Comparison of ENCODE assay signal across 8 mouse cellular contexts in genomic region chr11:121702111-121702894, GRCm38 (mm10). TPM values are rescaled to one million over a fixed set of nuclear protein-coding genes. Genes with fewer than 3 reads are reported as not detected.
DNase-seq lines count a peak whose midpoint lies in the region; ATAC-seq lines count a peak whose summit lies in the region.

No protein-coding gene starts in this region.

- H3K9ac ChIP-seq in heart, embryonic 14.5 days (ENCODE audit: low read length), result peak overlapping the region; percentile 76
- H3K9ac ChIP-seq in liver, embryonic 13.5 days, result peak overlapping the region; percentile 61
- peak overlapping the region; percentile 69 for H3K9ac ChIP-seq in stomach, embryonic 14.5 days (replicated peaks; ENCODE audit: low read depth, low read length)

- H3K27ac ChIP-seq in forebrain, embryonic 10.5 days, result peak overlapping the region; percentile 65
- peak overlapping the region; percentile 6 to 61; a peak in 3 of 4 replicates for H3K27ac ChIP-seq in heart, embryonic 14.5 days (replicated peaks in 1 of 2; ENCODE audit: control insufficient read depth in 1 of 2, insufficient read depth in 1 of 2, low read depth in 2 of 2, low read length in 2 of 2)
- H3K27ac ChIP-seq in liver, embryonic 13.5 days, result no peak overlapping the region
- peak overlapping the region; percentile 72; the same call in 1 of the 2 replicates for H3K27ac ChIP-seq in stomach, embryonic 14.5 days (ENCODE audit: low read length)

- peak; percentile 34 for ATAC-seq in CD4-positive, CD25-positive, alpha-beta regulatory T cell, adult 4 months
- peak; percentile 94 for ATAC-seq in heart, embryonic 14.5 days (ENCODE audit: insufficient number of reproducible peaks, insufficient read depth, low FRiP score, low read depth)
- ATAC-seq in liver, embryonic 13.5 days (ENCODE audit: low read depth), result peak; percentile 85
- ATAC-seq in stomach, embryonic 14.5 days (ENCODE audit: insufficient number of reproducible peaks, insufficient read depth, low FRiP score, low read depth), result peak; percentile 90

- peaks cover 63% of the 10 kb centered on the region for H3K27me3 ChIP-seq in forebrain, embryonic 10.5 days (ENCODE audit: poor library complexity, severe bottlenecking)
- H3K27me3 ChIP-seq in heart, embryonic 14.5 days (ENCODE audit: control insufficient read depth, insufficient read depth, low read length), result peaks cover 6% of the 10 kb centered on the region; the same call in 1 of the 2 replicates
- H3K27me3 ChIP-seq in liver, embryonic 13.5 days, result peaks cover 69% of the 10 kb centered on the region
- no peaks in the 10 kb centered on the region for H3K27me3 ChIP-seq in stomach, embryonic 14.5 days (ENCODE audit: control insufficient read depth, insufficient read depth, low read length)

- H3K36me3 ChIP-seq in forebrain, embryonic 10.5 days (replicated peaks), result no peaks in the 10 kb centered on the region
- H3K36me3 ChIP-seq in heart, embryonic 14.5 days (ENCODE audit: control insufficient read depth, insufficient read depth, low read length), result no peaks in the 10 kb centered on the region
- no peaks in the 10 kb centered on the region for H3K36me3 ChIP-seq in liver, embryonic 13.5 days
- no peaks in the 10 kb centered on the region for H3K36me3 ChIP-seq in stomach, embryonic 14.5 days (ENCODE audit: control insufficient read depth, insufficient read depth, low read length)

- WGBS in forebrain, embryonic 10.5 days, result under 1% methylated on average over 69 of the region's 69 CpGs
- WGBS in heart, embryonic 14.5 days, result under 1% methylated on average over 69 of the region's 69 CpGs
- under 1% methylated on average over 69 of the region's 69 CpGs for WGBS in liver, embryonic 13.5 days (ENCODE audit: insufficient replicate concordance)
- under 1% methylated on average over 69 of the region's 69 CpGs for WGBS in stomach, embryonic 14.5 days

- H3K4me1 ChIP-seq in forebrain, embryonic 10.5 days, result peaks cover 27% of the 10 kb centered on the region
- H3K4me1 ChIP-seq in heart, embryonic 14.5 days (ENCODE audit: control insufficient read depth in 2 of 2, insufficient read depth in 2 of 2, low read length in 2 of 2), result peaks cover 0 to 6% of the 10 kb centered on the region in 2 experiments; a peak in 2 of 4 replicates
- H3K4me1 ChIP-seq in liver, embryonic 13.5 days (replicated peaks), result peaks cover 4% of the 10 kb centered on the region; the same call in 1 of the 2 replicates
- peaks cover 18% of the 10 kb centered on the region; the same call in 1 of the 2 replicates for H3K4me1 ChIP-seq in stomach, embryonic 14.5 days (ENCODE audit: control insufficient read depth, insufficient read depth, low read length)

- DNase-seq in c-Kit-positive CD71-negative TER-119-negative erythroid progenitor cells, embryonic 14.5 days (ENCODE audit: low read depth), result peak; percentile 60
- peak; percentile 73 for DNase-seq in forebrain, embryonic 10.5 days (ENCODE audit: extremely low spot score, low spot score)
- DNase-seq in kidney, postnatal 14 days, result peak; percentile 97
- DNase-seq in liver, embryonic 13.5 days, result peak; percentile 49
- DNase-seq in natural killer cell, adult 2 months (ENCODE audit: low spot score in 2 of 2), result peak; percentile 79 to 87

- peak overlapping the region; percentile 83 for H3K4me2 ChIP-seq in heart, embryonic 14.5 days (ENCODE audit: low read length)
- peak overlapping the region; percentile 74 for H3K4me2 ChIP-seq in liver, embryonic 13.5 days
- H3K4me2 ChIP-seq in stomach, embryonic 14.5 days (replicated peaks; ENCODE audit: low read depth, low read length), result peak overlapping the region; percentile 99

- H3K4me3 ChIP-seq in forebrain, embryonic 10.5 days, result peak overlapping the region; percentile 65
- H3K4me3 ChIP-seq in heart, embryonic 14.5 days (ENCODE audit: control insufficient read depth in 1 of 2, insufficient read depth in 1 of 2, low read depth in 1 of 2, low read length in 2 of 2), result peak overlapping the region; percentile 60 to 82
- H3K4me3 ChIP-seq in liver, embryonic 13.5 days (replicated peaks), result peak overlapping the region; percentile 61
- peak overlapping the region; percentile 80 for H3K4me3 ChIP-seq in stomach, embryonic 14.5 days (ENCODE audit: low read depth, low read length)

- no peaks in the 10 kb centered on the region for H3K9me3 ChIP-seq in forebrain, embryonic 10.5 days
- no peaks in the 10 kb centered on the region for H3K9me3 ChIP-seq in heart, embryonic 14.5 days (ENCODE audit: control insufficient read depth, low read length)
- H3K9me3 ChIP-seq in liver, embryonic 13.5 days (replicated peaks), result no peaks in the 10 kb centered on the region
- no peaks in the 10 kb centered on the region for H3K9me3 ChIP-seq in stomach, embryonic 14.5 days (ENCODE audit: control insufficient read depth, low read depth, low read length)

RNA-seq across cellular contexts. Expression of gene Metrnl, which starts 1.0 kb away (rescaled TPM):
- under 1 TPM; 0.23 to 0.80 TPM for polyA plus RNA-seq in CD4-positive, CD25-positive, alpha-beta regulatory T cell, adult 4 months (2017; shearing (Covaris generic))
- 3.6 and 4.0 TPM in 2 replicates for polyA plus RNA-seq in forebrain, embryonic 10.5 days (2016; fragmentation: Nextera tagmentation; extraction: Ambion mirVana)
- polyA plus RNA-seq in heart, embryonic 14.5 days (2014; fragmentation: Nextera tagmentation; extraction: Ambion mirVana), result 18.1 and 20.1 TPM in 2 replicates
- 3.5 and 3.7 TPM in 2 replicates for polyA plus RNA-seq in liver, embryonic 13.5 days (2015; fragmentation: Nextera tagmentation; extraction: Ambion mirVana)
- 24.2 and 27.7 TPM in 2 replicates for polyA plus RNA-seq in stomach, embryonic 14.5 days (2014; fragmentation: Nextera tagmentation; extraction: Ambion mirVana)

RNA-seq across cellular contexts. Expression of gene B3gntl1, which starts 29.4 kb away (rescaled TPM):
- polyA plus RNA-seq in CD4-positive, CD25-positive, alpha-beta regulatory T cell, adult 4 months (2017; shearing (Covaris generic)), result 10 to 100 TPM; 11.3 to 18.8 TPM
- polyA plus RNA-seq in forebrain, embryonic 10.5 days (2016; fragmentation: Nextera tagmentation; extraction: Ambion mirVana), result 6.6 and 7.7 TPM in 2 replicates
- 6.3 and 7.0 TPM in 2 replicates for polyA plus RNA-seq in heart, embryonic 14.5 days (2014; fragmentation: Nextera tagmentation; extraction: Ambion mirVana)
- polyA plus RNA-seq in liver, embryonic 13.5 days (2015; fragmentation: Nextera tagmentation; extraction: Ambion mirVana), result 1.9 and 2.1 TPM in 2 replicates
- polyA plus RNA-seq in stomach, embryonic 14.5 days (2014; fragmentation: Nextera tagmentation; extraction: Ambion mirVana), result 9.0 and 9.2 TPM in 2 replicates

Comparison
In these comparisons a context has a peak if more than half of its experiments do, and no peak if none do; other contexts are left out.
1. ATAC-seq: peak in every context shown above with its lines; median percentile 94 in heart, embryonic 14.5 days; 90 in stomach, embryonic 14.5 days; 85 in liver, embryonic 13.5 days; 34 in CD4-positive, CD25-positive, alpha-beta regulatory T cell, adult 4 months.